Comparison of ENCODE assay signal across 8 mouse cellular contexts in the genomic region with DNA sequence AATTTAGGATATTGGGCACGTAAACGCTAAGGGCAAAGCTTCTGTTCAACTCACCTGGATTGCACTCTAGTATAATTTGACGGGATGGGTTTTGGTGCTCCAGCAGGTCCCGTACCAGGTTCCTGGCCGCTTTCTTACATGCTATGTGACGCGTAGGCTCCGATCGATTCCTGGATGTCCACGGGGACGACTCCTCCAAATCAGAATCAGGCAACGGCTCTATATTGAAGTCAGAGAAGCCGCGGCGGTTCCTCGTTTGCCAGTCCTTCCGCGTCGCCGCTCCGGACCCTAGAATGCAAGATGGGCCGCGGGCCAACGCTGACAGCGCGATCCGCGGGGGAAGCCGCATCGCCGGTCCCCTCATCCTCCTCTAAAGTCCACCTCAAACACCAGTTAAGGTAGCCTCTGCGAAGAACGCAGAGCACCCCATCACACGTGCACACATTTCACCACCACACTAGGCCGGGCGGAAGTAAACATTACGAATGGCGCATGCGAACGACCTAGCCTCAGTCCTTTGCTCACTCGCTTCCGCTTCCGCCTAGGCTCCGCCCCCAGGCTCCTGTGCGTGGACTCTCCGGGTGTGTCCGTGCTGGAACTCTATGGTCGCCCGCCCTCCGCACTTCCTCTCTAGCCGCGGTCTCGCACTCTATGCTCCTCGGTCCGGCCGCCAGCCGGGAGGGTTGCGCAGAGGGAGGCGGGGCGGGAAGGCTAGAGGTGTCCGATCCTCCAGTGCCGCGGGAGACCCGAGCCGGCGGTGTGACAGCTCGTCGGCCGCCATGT. TPM values are rescaled to one million over a fixed set of nuclear protein-coding genes. Genes with fewer than 3 reads are reported as not detected.
A peak's percentile ranks its signal among the peaks of the same experiment; 100 is the strongest.
DNase-seq lines count a peak whose midpoint lies in the region; ATAC-seq and TF ChIP-seq lines count a peak whose summit lies in the region.
"Not testable (repeated sequence)": the region's sequence is repeated elsewhere in the genome, so short reads cannot be mapped to it uniquely, and the experiment has no call there.

A gene (minus strand): TSS at position 500 of the 783 bp plus-strand sequence.
A gene (plus strand): TSS at position 603 of the 783 bp plus-strand sequence.

- H3K9me3 ChIP-seq in embryonic facial prominence, embryonic 15.5 days (replicated peaks); kidney, embryonic 14.5 days (ENCODE audit: control insufficient read depth, low read length); limb, embryonic 15.5 days: not testable (repeated sequence)

- peak within 1 kb of the TSS; percentile 76 for H3K4me2 ChIP-seq in embryonic facial prominence, embryonic 15.5 days (replicated peaks)
- H3K4me2 ChIP-seq in kidney, embryonic 14.5 days (replicated peaks; ENCODE audit: low read depth, low read length): peak within 1 kb of the TSS; percentile 69
- peak within 1 kb of the TSS; percentile 67 for H3K4me2 ChIP-seq in limb, embryonic 15.5 days

- DNase-seq in 416B (ENCODE audit: low read depth): peak; percentile 99
- peak; percentile 98 to 99 for DNase-seq in heart, adult 9 months (ENCODE audit: low spot score in 2 of 2)
- DNase-seq in monocyte, adult 2 months (ENCODE audit: low read depth in 1 of 2, low spot score in 2 of 2): peak; percentile 96 to 97
- DNase-seq in spleen, postnatal 36 days (ENCODE audit: low spot score in 2 of 2): peak; percentile 99

- H3K27me3 ChIP-seq in embryonic facial prominence, embryonic 15.5 days; kidney, embryonic 14.5 days (ENCODE audit: control insufficient read depth, insufficient read depth, low read length); limb, embryonic 15.5 days: not testable (repeated sequence)

- not testable (repeated sequence) for H3K36me3 ChIP-seq in embryonic facial prominence, embryonic 15.5 days; kidney, embryonic 14.5 days (ENCODE audit: control insufficient read depth, insufficient read depth, low read length); limb, embryonic 15.5 days

- peak; percentile 99 for ATAC-seq in embryonic facial prominence, embryonic 15.5 days (ENCODE audit: insufficient number of reproducible peaks, low FRiP score, low TSS enrichment, low read depth)
- ATAC-seq in kidney, embryonic 14.5 days (ENCODE audit: low FRiP score, low TSS enrichment): peak; percentile 100
- peak; percentile 100 for ATAC-seq in limb, embryonic 15.5 days (ENCODE audit: insufficient number of reproducible peaks, low FRiP score, low TSS enrichment, low read depth)

- peak; percentile 87; the same call in 1 of the 2 replicates for TF ChIP-seq POLR2A in bone marrow, adult 2 months (IDR thresholded peaks at IDR 0.05; ENCODE audit: borderline replicate concordance, control insufficient read depth, low read depth, low read length)

- not testable (repeated sequence) for TF ChIP-seq CTCF in bone marrow, adult 2 months (IDR thresholded peaks at IDR 0.05; ENCODE audit: control insufficient read depth, insufficient read depth, low read length)

- H3K4me1 ChIP-seq in bone marrow, adult 2 months (ENCODE audit: control insufficient read depth, insufficient read depth, low read length); kidney, embryonic 14.5 days (ENCODE audit: control insufficient read depth, insufficient read depth, low read length): not testable (repeated sequence)
- peaks cover 27% of the 10 kb centered on the region for H3K4me1 ChIP-seq in embryonic facial prominence, embryonic 15.5 days
- peaks cover 24% of the 10 kb centered on the region for H3K4me1 ChIP-seq in limb, embryonic 15.5 days

- under 1% methylated on average over 69 of the region's 69 CpGs for WGBS in bone marrow, adult 2 months
- under 1% methylated on average over 66 of the region's 69 CpGs for WGBS in embryonic facial prominence, embryonic 15.5 days
- WGBS in kidney, embryonic 14.5 days: under 1% methylated on average over 65 of the region's 69 CpGs
- WGBS in limb, embryonic 15.5 days: under 1% methylated on average over 69 of the region's 69 CpGs

- H3K27ac ChIP-seq in bone marrow, adult 2 months (ENCODE audit: control insufficient read depth, insufficient read depth, low read depth, low read length, poor library complexity): peak within 1 kb of the TSS; percentile 86
- H3K27ac ChIP-seq in embryonic facial prominence, embryonic 15.5 days (replicated peaks): peak within 1 kb of the TSS; percentile 93
- peak within 1 kb of the TSS; percentile 87; the same call in 1 of the 2 replicates for H3K27ac ChIP-seq in kidney, embryonic 14.5 days (ENCODE audit: low read depth, low read length)
- peak within 1 kb of the TSS; percentile 94 for H3K27ac ChIP-seq in limb, embryonic 15.5 days

- peak within 1 kb of the TSS; percentile 59 for H3K9ac ChIP-seq in embryonic facial prominence, embryonic 15.5 days
- peak within 1 kb of the TSS; percentile 76 for H3K9ac ChIP-seq in kidney, embryonic 14.5 days (ENCODE audit: low read depth, low read length)
- H3K9ac ChIP-seq in limb, embryonic 15.5 days: peak within 1 kb of the TSS; percentile 62

- H3K4me3 ChIP-seq in bone marrow, adult 2 months (replicated peaks; ENCODE audit: control insufficient read depth, low read depth, low read length): peak within 1 kb of the TSS; percentile 89
- peak within 1 kb of the TSS; percentile 73 for H3K4me3 ChIP-seq in embryonic facial prominence, embryonic 15.5 days (replicated peaks)
- peak within 1 kb of the TSS; percentile 75 for H3K4me3 ChIP-seq in kidney, embryonic 14.5 days (ENCODE audit: low read length)
- peak within 1 kb of the TSS; percentile 86 for H3K4me3 ChIP-seq in limb, embryonic 15.5 days

RNA-seq across cellular contexts. Expression of the first gene that starts in this region (rescaled TPM):
- polyA plus RNA-seq in bone marrow, adult 2 months (2011; ENCODE audit: insufficient read depth, insufficient read length, low replicate concordance, missing spikeins): 6.7 and 20.0 TPM in 2 replicates
- 26.2 and 31.4 TPM in 2 replicates for polyA plus RNA-seq in embryonic facial prominence, embryonic 15.5 days (2015; fragmentation: Nextera tagmentation; extraction: Ambion mirVana)
- 28.6 and 39.9 TPM in 2 replicates for polyA plus RNA-seq in kidney, embryonic 14.5 days (2014; fragmentation: Nextera tagmentation; extraction: Ambion mirVana)
- polyA plus RNA-seq in limb, embryonic 15.5 days (2015; fragmentation: Nextera tagmentation; extraction: Ambion mirVana): 29.8 and 29.9 TPM in 2 replicates

RNA-seq across cellular contexts. Expression of the second gene that starts in this region (rescaled TPM):
- polyA plus RNA-seq in bone marrow, adult 2 months (2011; ENCODE audit: insufficient read depth, insufficient read length, low replicate concordance, missing spikeins): 15.3 and 25.1 TPM in 2 replicates
- polyA plus RNA-seq in embryonic facial prominence, embryonic 15.5 days (2015; fragmentation: Nextera tagmentation; extraction: Ambion mirVana): 16.6 and 16.7 TPM in 2 replicates
- polyA plus RNA-seq in kidney, embryonic 14.5 days (2014; fragmentation: Nextera tagmentation; extraction: Ambion mirVana): 7.7 and 14.1 TPM in 2 replicates
- polyA plus RNA-seq in limb, embryonic 15.5 days (2015; fragmentation: Nextera tagmentation; extraction: Ambion mirVana): 15.0 and 16.5 TPM in 2 replicates

Comparison
In these comparisons a context has a peak if more than half of its experiments do, and no peak if none do; other contexts are left out.
1. Peak in every context shown above with its lines: DNase-seq, ATAC-seq, H3K4me3 ChIP-seq and H3K27ac ChIP-seq.